Mouse (Mus musculus): ENCODE data around the gene Cmtm6. TPM values are rescaled to one million over a fixed set of nuclear protein-coding genes. Genes with fewer than 3 reads are reported as not detected.
"Not testable (repeated sequence)": the region's sequence is repeated elsewhere in the genome, so short reads cannot be mapped to it uniquely, and the experiment has no call there.

Gene Cmtm6
- polyA plus RNA-seq (2015; fragmentation: Nextera tagmentation; extraction: Ambion mirVana), result 71.8 and 81.0 TPM in 2 replicates

GRCm38 (mm10) chr9:114731011-114731755, at the start of gene Cmtm6:
Gene Cmtm6 (plus strand): TSS chr9:114731116.
- peaks cover 23% of the 10 kb centered on the region for H3K4me1 ChIP-seq (ENCODE audit: control insufficient read depth, insufficient read depth, low read length)
- peak within 1 kb of the TSS; percentile 84 for H3K4me3 ChIP-seq (replicated peaks; ENCODE audit: low read length)
- peak within 1 kb of the TSS; percentile 93 for H3K9ac ChIP-seq (ENCODE audit: low read length)
- no peaks in the 10 kb centered on the region for H3K9me3 ChIP-seq (replicated peaks; ENCODE audit: control insufficient read depth, low read length)
- H3K4me2 ChIP-seq (ENCODE audit: low read depth, low read length), result peak within 1 kb of the TSS; percentile 84
- WGBS, result under 1% methylated on average over 53 of the region's 53 CpGs
- peak; percentile 92 for ATAC-seq (ENCODE audit: insufficient read depth, low FRiP score)
- no peaks in the 10 kb centered on the region for H3K27me3 ChIP-seq (ENCODE audit: control insufficient read depth, insufficient read depth, low read length)
- peak within 1 kb of the TSS; percentile 96 for H3K27ac ChIP-seq (ENCODE audit: low read length)
- H3K36me3 ChIP-seq (ENCODE audit: control insufficient read depth, insufficient read depth, low read length), result no peaks in the 10 kb centered on the region

- Histone ChIP-seq H3K27me3 (ENCODE audit: control insufficient read depth, insufficient read depth, low read length) (no peaks in the 10 kb centered on the region), H3K4me2 (ENCODE audit: low read depth, low read length) (no peak overlapping the region), H3K27ac (ENCODE audit: low read length) (no peak overlapping the region), H3K4me1 (ENCODE audit: control insufficient read depth, insufficient read depth, low read length) (no peaks in the 10 kb centered on the region), H3K36me3 (ENCODE audit: control insufficient read depth, insufficient read depth, low read length) (no peaks in the 10 kb centered on the region), H3K4me3 (replicated peaks; ENCODE audit: low read length) (no peak overlapping the region), H3K9ac (ENCODE audit: low read length) (no peak overlapping the region), H3K9me3 (replicated peaks; ENCODE audit: control insufficient read depth, low read length) (no peaks in the 10 kb centered on the region)
- ATAC-seq (ENCODE audit: insufficient read depth, low FRiP score), result no peak
- WGBS, result 71% methylated on average over 4 of the region's 4 CpGs
Observed at GRCm38 (mm10) chr9:114682193-114682592, 48.7 kb upstream of the Cmtm6 start.

- peaks cover 17% of the 10 kb centered on the region for H3K4me1 ChIP-seq (ENCODE audit: control insufficient read depth, insufficient read depth, low read length)
- H3K9me3 ChIP-seq (replicated peaks; ENCODE audit: control insufficient read depth, low read length), result no peaks in the 10 kb centered on the region
- H3K4me2 ChIP-seq (ENCODE audit: low read depth, low read length), result no peak overlapping the region
- H3K27ac ChIP-seq (ENCODE audit: low read length), result peak overlapping the region; percentile 41
- WGBS, result 54% methylated on average over 7 of the region's 7 CpGs
- no peak overlapping the region for H3K4me3 ChIP-seq (replicated peaks; ENCODE audit: low read length)
- no peaks in the 10 kb centered on the region for H3K27me3 ChIP-seq (ENCODE audit: control insufficient read depth, insufficient read depth, low read length)
- no peak for ATAC-seq (ENCODE audit: insufficient read depth, low FRiP score)
- H3K36me3 ChIP-seq (ENCODE audit: control insufficient read depth, insufficient read depth, low read length), result no peaks in the 10 kb centered on the region
- no peak overlapping the region for H3K9ac ChIP-seq (ENCODE audit: low read length)
Observed at GRCm38 (mm10) chr9:114686245-114686644, 44.7 kb upstream of the Cmtm6 start.

- WGBS, result 82% methylated on average over 13 of the region's 13 CpGs
- Histone ChIP-seq H3K9ac (ENCODE audit: low read length) (peak overlapping the region; percentile 95), H3K9me3 (replicated peaks; ENCODE audit: control insufficient read depth, low read length) (no peaks in the 10 kb centered on the region), H3K27me3 (ENCODE audit: control insufficient read depth, insufficient read depth, low read length) (no peaks in the 10 kb centered on the region), H3K36me3 (ENCODE audit: control insufficient read depth, insufficient read depth, low read length) (peaks cover 4% of the 10 kb centered on the region; the same call in 1 of the 2 replicates), H3K4me3 (replicated peaks; ENCODE audit: low read length) (peak overlapping the region; percentile 93), H3K4me2 (ENCODE audit: low read depth, low read length) (peak overlapping the region; percentile 79), H3K4me1 (ENCODE audit: control insufficient read depth, insufficient read depth, low read length) (peaks cover 17% of the 10 kb centered on the region), H3K27ac (ENCODE audit: low read length) (no peak overlapping the region)
- no peak for ATAC-seq (ENCODE audit: insufficient read depth, low FRiP score)
Observed at GRCm38 (mm10) chr9:114687639-114688038, 43.3 kb upstream of the Cmtm6 start.

- ATAC-seq (ENCODE audit: insufficient read depth, low FRiP score), result peak; percentile 97
Observed at GRCm38 (mm10) chr9:114688252-114688952, 42.5 kb upstream of the Cmtm6 start, which contains the start of gene Dync1li1. Gene Dync1li1 (plus strand): TSS chr9:114688790.

GRCm38 (mm10) chr9:114688953-114689407, 41.9 kb upstream of the Cmtm6 start:
- peak; percentile 74 for ATAC-seq (ENCODE audit: insufficient read depth, low FRiP score)
- H3K36me3 ChIP-seq (ENCODE audit: control insufficient read depth, insufficient read depth, low read length), result peaks cover 8% of the 10 kb centered on the region; the same call in 1 of the 2 replicates
- peak overlapping the region; percentile 79 for H3K4me2 ChIP-seq (ENCODE audit: low read depth, low read length)
- peaks cover 17% of the 10 kb centered on the region for H3K4me1 ChIP-seq (ENCODE audit: control insufficient read depth, insufficient read depth, low read length)
- peak overlapping the region; percentile 95 for H3K9ac ChIP-seq (ENCODE audit: low read length)
- WGBS, result under 1% methylated on average over 50 of the region's 50 CpGs
- peak overlapping the region; percentile 91 for H3K27ac ChIP-seq (ENCODE audit: low read length)
- H3K27me3 ChIP-seq (ENCODE audit: control insufficient read depth, insufficient read depth, low read length), result no peaks in the 10 kb centered on the region
- H3K9me3 ChIP-seq (replicated peaks; ENCODE audit: control insufficient read depth, low read length), result no peaks in the 10 kb centered on the region
- peak overlapping the region; percentile 93 for H3K4me3 ChIP-seq (replicated peaks; ENCODE audit: low read length)

More at GRCm38 (mm10) chr9:114688252-114688952, 42.5 kb upstream of the Cmtm6 start, which contains the start of gene Dync1li1:
- Histone ChIP-seq H3K27me3 (ENCODE audit: control insufficient read depth, insufficient read depth, low read length) (no peaks in the 10 kb centered on the region), H3K9ac (ENCODE audit: low read length) (peak within 1 kb of the TSS; percentile 95), H3K27ac (ENCODE audit: low read length) (peak within 1 kb of the TSS; percentile 91), H3K9me3 (replicated peaks; ENCODE audit: control insufficient read depth, low read length) (no peaks in the 10 kb centered on the region), H3K4me2 (ENCODE audit: low read depth, low read length) (peak within 1 kb of the TSS; percentile 79), H3K4me1 (ENCODE audit: control insufficient read depth, insufficient read depth, low read length) (peaks cover 17% of the 10 kb centered on the region), H3K4me3 (replicated peaks; ENCODE audit: low read length) (peak within 1 kb of the TSS; percentile 93), H3K36me3 (ENCODE audit: control insufficient read depth, insufficient read depth, low read length) (peaks cover 8% of the 10 kb centered on the region; the same call in 1 of the 2 replicates)
- WGBS, result under 1% methylated on average over 56 of the region's 57 CpGs

- H3K4me1 ChIP-seq (ENCODE audit: control insufficient read depth, insufficient read depth, low read length), result peaks cover 17% of the 10 kb centered on the region
- no peak overlapping the region for H3K27ac ChIP-seq (ENCODE audit: low read length)
- H3K4me3 ChIP-seq (replicated peaks; ENCODE audit: low read length), result peak overlapping the region; percentile 93
- 0 out of 2 replicates have a peak overlapping the region, but pooled peaks have one; percentile 36 for H3K9ac ChIP-seq (ENCODE audit: low read length)
- WGBS, result 8% methylated on average over 10 of the region's 10 CpGs
- H3K4me2 ChIP-seq (ENCODE audit: low read depth, low read length), result peak overlapping the region; percentile 79
- H3K36me3 ChIP-seq (ENCODE audit: control insufficient read depth, insufficient read depth, low read length), result peaks cover 8% of the 10 kb centered on the region; the same call in 1 of the 2 replicates
- H3K9me3 ChIP-seq (replicated peaks; ENCODE audit: control insufficient read depth, low read length), result no peaks in the 10 kb centered on the region
- H3K27me3 ChIP-seq (ENCODE audit: control insufficient read depth, insufficient read depth, low read length), result no peaks in the 10 kb centered on the region
- ATAC-seq (ENCODE audit: insufficient read depth, low FRiP score), result no peak
Observed at GRCm38 (mm10) chr9:114690119-114690601, 40.8 kb upstream of the Cmtm6 start.

- Histone ChIP-seq H3K9ac (ENCODE audit: low read length) (no peak overlapping the region), H3K27ac (ENCODE audit: low read length) (no peak overlapping the region), H3K4me1 (ENCODE audit: control insufficient read depth, insufficient read depth, low read length) (peaks cover 17% of the 10 kb centered on the region), H3K36me3 (ENCODE audit: control insufficient read depth, insufficient read depth, low read length) (peaks cover 8% of the 10 kb centered on the region; the same call in 1 of the 2 replicates), H3K4me2 (ENCODE audit: low read depth, low read length) (no peak overlapping the region), H3K4me3 (replicated peaks; ENCODE audit: low read length) (no peak overlapping the region), H3K27me3 (ENCODE audit: control insufficient read depth, insufficient read depth, low read length) (no peaks in the 10 kb centered on the region), H3K9me3 (replicated peaks; ENCODE audit: control insufficient read depth, low read length) (no peaks in the 10 kb centered on the region)
- no peak for ATAC-seq (ENCODE audit: insufficient read depth, low FRiP score)
Observed at GRCm38 (mm10) chr9:114691112-114691511, 39.8 kb upstream of the Cmtm6 start.

GRCm38 (mm10) chr9:114695662-114696061, 35.3 kb upstream of the Cmtm6 start:
- not testable (repeated sequence) for ATAC-seq (ENCODE audit: insufficient read depth, low FRiP score)

More at GRCm38 (mm10) chr9:114695662-114696061, 35.3 kb upstream of the Cmtm6 start:
- not testable (repeated sequence) for H3K4me1 ChIP-seq (ENCODE audit: control insufficient read depth, insufficient read depth, low read length); H3K36me3 ChIP-seq (ENCODE audit: control insufficient read depth, insufficient read depth, low read length); H3K4me2 ChIP-seq (ENCODE audit: low read depth, low read length); H3K27ac ChIP-seq (ENCODE audit: low read length); H3K4me3 ChIP-seq (replicated peaks; ENCODE audit: low read length); H3K27me3 ChIP-seq (ENCODE audit: control insufficient read depth, insufficient read depth, low read length); H3K9me3 ChIP-seq (replicated peaks; ENCODE audit: control insufficient read depth, low read length); H3K9ac ChIP-seq (ENCODE audit: low read length)
- WGBS, result 93% methylated on average over 8 of the region's 8 CpGs
